Mouse (Mus musculus) limb, embryonic 13.5 days (tissue): ENCODE measurements around the gene Gpr137. TPM values are rescaled to one million over a fixed set of nuclear protein-coding genes. Genes with fewer than 3 reads are reported as not detected.
A peak's percentile ranks its signal among the peaks of the same experiment; 100 is the strongest.

Source experiments
- ATAC-seq: fragments of 200-750 bp; cut with Nextera tagmentation; 2 replicates; pipeline ENCODE4 v1.8.0; 2017; ENCODE audit warnings: low read depth, moderate number of reproducible peaks, moderate TSS enrichment; ENCODE audit not compliant: low FRiP score
- H3K27ac ChIP-seq: fragments of 300-500 bp; sonication (generic); 2 replicates; pipeline ENCODE4 v1.5.1; 2015; ENCODE audit warnings: inconsistent platforms, mild to moderate bottlenecking, moderate library complexity
- H3K27me3 ChIP-seq: fragments of 300-500 bp; sonication (generic); 2 replicates; pipeline ENCODE4 v1.6.1; 2015; ENCODE audit warnings: mild to moderate bottlenecking, inconsistent platforms
- H3K36me3 ChIP-seq: fragments of 300-500 bp; sonication (generic); 2 replicates; pipeline ENCODE4 v1.6.1; 2015; ENCODE audit warnings: inconsistent platforms, mild to moderate bottlenecking, moderate library complexity
- H3K4me1 ChIP-seq: fragments of 300-500 bp; sonication (generic); 2 replicates; pipeline ENCODE4 v1.6.1; 2015; ENCODE audit warnings: inconsistent platforms
- H3K4me2 ChIP-seq: fragments of 300-500 bp; sonication (generic); replicated peaks from 2 replicates; pipeline ENCODE4 v1.6.1; 2015; ENCODE audit warnings: inconsistent platforms, mild to moderate bottlenecking, moderate library complexity
- H3K4me3 ChIP-seq: fragments of 300-500 bp; sonication (generic); 2 replicates; pipeline ENCODE4 v1.5.1; 2015; ENCODE audit warnings: moderate library complexity, mild to moderate bottlenecking, inconsistent platforms
- H3K9ac ChIP-seq: fragments of 300-500 bp; sonication (generic); 2 replicates; pipeline ENCODE4 v1.6.1; 2015; ENCODE audit warnings: mild to moderate bottlenecking, inconsistent platforms
- H3K9me3 ChIP-seq: fragments of 300-500 bp; sonication (generic); 2 replicates; pipeline ENCODE4 v1.6.1; 2016; ENCODE audit warnings: inconsistent platforms
- WGBS: fragments of 180-500 bp; shearing (Covaris S2); methylation state at CpG from one replicate; pipeline ENCODE4 v1.1.7; 2015; 5-methylcytosine and 5-hydroxymethylcytosine counted together
- polyA plus RNA-seq: library from polyadenylated mRNA; unstranded; fragments of >200 nt; fragmentation: Nextera tagmentation; extraction: Ambion mirVana; gene quantifications from 2 replicates; pipeline ENCODE4 v1.2.1, GENCODE M21; 2015

The Gpr137 gene
- polyA plus RNA-seq, 1 experiment from 2014 or later = 33.0 TPM

DNA sequence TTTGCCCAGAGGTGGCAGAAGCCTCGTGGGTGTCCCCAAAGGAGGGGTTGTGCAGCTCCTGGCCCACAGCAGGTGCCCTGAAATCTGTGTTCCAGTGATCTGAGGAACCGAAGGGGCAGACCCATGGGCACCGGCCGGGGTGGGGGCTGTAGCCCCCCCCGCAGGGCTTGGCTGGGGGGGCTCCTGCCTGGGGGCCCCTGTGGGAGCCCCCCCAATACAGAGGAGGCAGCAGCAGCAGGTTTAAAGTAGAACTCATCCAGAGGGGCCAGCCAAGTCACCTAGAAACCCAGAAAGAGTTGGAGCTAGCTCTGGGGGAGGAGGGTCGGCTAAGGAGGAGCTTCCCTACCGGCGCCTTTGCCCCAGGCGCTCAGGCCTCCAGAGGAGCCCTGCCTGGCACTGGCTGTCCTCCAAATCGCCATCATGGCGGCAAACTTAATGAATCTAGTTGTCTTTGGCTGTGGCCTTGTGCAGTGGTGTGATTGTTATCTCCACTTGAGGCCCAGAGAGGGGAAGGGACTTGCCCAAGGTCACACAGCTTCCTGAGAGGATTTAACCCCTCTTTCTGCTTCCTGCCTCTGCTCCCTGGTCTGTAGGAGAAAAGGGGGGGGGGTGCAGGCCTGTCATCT lies 28.3 kb upstream of the Gpr137 start:
- Histone ChIP-seq H3K4me1 (peaks cover 45% of the 10 kb centered on the region), H3K36me3 (peaks cover 13% of the 10 kb centered on the region), H3K27me3 (no peaks in the 10 kb centered on the region), H3K4me2 (peak overlapping the region; percentile 77), H3K9ac (peak overlapping the region; percentile 83; the same call in 1 of the 2 replicates), H3K4me3 (peak overlapping the region; percentile 60), H3K9me3 (no peaks in the 10 kb centered on the region), H3K27ac (no peak overlapping the region; the same call in 1 of the 2 replicates)
- WGBS = 27% methylated on average over 11 of the region's 11 CpGs
- no peak for ATAC-seq

- Histone ChIP-seq H3K27me3 (no peaks in the 10 kb centered on the region), H3K4me1 (peaks cover 45% of the 10 kb centered on the region), H3K4me3 (peak overlapping the region; percentile 60), H3K9me3 (no peaks in the 10 kb centered on the region), H3K27ac (no peak overlapping the region), H3K36me3 (peaks cover 21% of the 10 kb centered on the region), H3K9ac (peak overlapping the region; percentile 83), H3K4me2 (peak overlapping the region; percentile 77)
- under 1% methylated on average over 55 of the region's 55 CpGs for WGBS
- ATAC-seq = peak; percentile 41
Observed at GRCm38 (mm10) chr19:6969665-6970381, 27.5 kb upstream of the Gpr137 start.

GRCm38 (mm10) chr19:6969291-6969664 lies 27.0 kb upstream of the Gpr137 start:
- WGBS = under 1% methylated on average over 20 of the region's 20 CpGs
- peak overlapping the region; percentile 83 for H3K9ac ChIP-seq
- no peak overlapping the region for H3K27ac ChIP-seq
- ATAC-seq = peak; percentile 38
- peaks cover 45% of the 10 kb centered on the region for H3K4me1 ChIP-seq
- peaks cover 26% of the 10 kb centered on the region for H3K36me3 ChIP-seq
- peak overlapping the region; percentile 77 for H3K4me2 ChIP-seq
- H3K27me3 ChIP-seq = no peaks in the 10 kb centered on the region
- peak overlapping the region; percentile 60 for H3K4me3 ChIP-seq
- no peaks in the 10 kb centered on the region for H3K9me3 ChIP-seq

- Histone ChIP-seq H3K9me3 (no peaks in the 10 kb centered on the region), H3K36me3 (peaks cover 32% of the 10 kb centered on the region), H3K4me3 (peak overlapping the region; percentile 60), H3K9ac (peak overlapping the region; percentile 83), H3K27me3 (no peaks in the 10 kb centered on the region), H3K4me1 (peaks cover 41% of the 10 kb centered on the region), H3K27ac (no peak overlapping the region), H3K4me2 (peak overlapping the region; percentile 77)
- no peak for ATAC-seq
- WGBS = 10% methylated on average over 15 of the region's 15 CpGs
Observed at GRCm38 (mm10) chr19:6968491-6969271, 26.4 kb upstream of the Gpr137 start.

GRCm38 (mm10) chr19:6956461-6956860 lies 14.2 kb upstream of the Gpr137 start:
- Histone ChIP-seq H3K4me2 (no peak overlapping the region), H3K4me3 (no peak overlapping the region), H3K27ac (no peak overlapping the region), H3K9me3 (no peaks in the 10 kb centered on the region), H3K27me3 (no peaks in the 10 kb centered on the region), H3K36me3 (peaks cover 74% of the 10 kb centered on the region), H3K4me1 (peaks cover 13% of the 10 kb centered on the region), H3K9ac (no peak overlapping the region)
- 84% methylated on average over 10 of the region's 10 CpGs for WGBS
- ATAC-seq = no peak

DNA sequence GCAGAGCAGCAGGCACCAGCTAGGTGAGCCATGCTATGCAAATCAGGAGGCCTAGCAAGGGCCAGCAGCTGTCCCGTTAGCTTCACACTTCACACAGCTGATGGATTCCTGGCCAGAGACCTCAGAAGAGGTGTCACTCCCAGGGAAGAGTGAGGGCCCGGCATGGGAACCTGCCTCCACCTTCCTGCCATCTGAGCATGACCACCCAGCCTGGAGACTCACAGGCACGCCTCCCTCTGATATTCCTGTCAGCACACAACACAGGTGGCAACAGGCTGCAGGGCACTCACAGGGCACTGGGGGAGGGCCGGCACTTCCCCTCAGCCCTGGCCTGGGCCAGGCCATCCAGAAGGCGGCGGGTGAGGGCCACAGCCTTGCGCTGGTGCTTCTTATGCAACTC lies 13.1 kb upstream of the Gpr137 start:
- no peak overlapping the region for H3K4me3 ChIP-seq
- ATAC-seq = no peak
- no peak overlapping the region for H3K27ac ChIP-seq
- H3K9ac ChIP-seq = no peak overlapping the region
- H3K4me2 ChIP-seq = no peak overlapping the region
- H3K4me1 ChIP-seq = peaks cover 13% of the 10 kb centered on the region
- no peaks in the 10 kb centered on the region for H3K9me3 ChIP-seq
- peaks cover 70% of the 10 kb centered on the region for H3K36me3 ChIP-seq
- 63% methylated on average over 7 of the region's 7 CpGs for whole genome bisulfite sequencing
- no peaks in the 10 kb centered on the region for H3K27me3 ChIP-seq

GRCm38 (mm10) chr19:6954046-6954445 lies 11.8 kb upstream of the Gpr137 start:
- H3K4me2 ChIP-seq = no peak overlapping the region
- WGBS = 58% methylated on average over 9 of the region's 9 CpGs
- no peaks in the 10 kb centered on the region for H3K27me3 ChIP-seq
- peaks cover 19% of the 10 kb centered on the region for H3K4me1 ChIP-seq
- no peak for ATAC-seq
- no peak overlapping the region for H3K4me3 ChIP-seq
- H3K27ac ChIP-seq = no peak overlapping the region
- no peaks in the 10 kb centered on the region for H3K9me3 ChIP-seq
- H3K36me3 ChIP-seq = peaks cover 59% of the 10 kb centered on the region
- H3K9ac ChIP-seq = no peak overlapping the region

- Histone ChIP-seq H3K27me3 (no peaks in the 10 kb centered on the region), H3K9me3 (no peaks in the 10 kb centered on the region), H3K27ac (peak overlapping the region; percentile 55; the same call in 1 of the 2 replicates), H3K36me3 (peaks cover 48% of the 10 kb centered on the region), H3K4me1 (peaks cover 19% of the 10 kb centered on the region), H3K4me3 (peak overlapping the region; percentile 69), H3K4me2 (peak overlapping the region; percentile 97), H3K9ac (peak overlapping the region; percentile 84)
- no peak for ATAC-seq
- 15% methylated on average over 3 of the region's 3 CpGs for WGBS
Observed at GRCm38 (mm10) chr19:6952712-6953037, 10.4 kb upstream of the Gpr137 start.

GRCm38 (mm10) chr19:6951994-6952711 lies 9.9 kb upstream of the Gpr137 start:
- Histone ChIP-seq H3K4me1 (peaks cover 19% of the 10 kb centered on the region), H3K9ac (peak overlapping the region; percentile 84), H3K36me3 (peaks cover 43% of the 10 kb centered on the region), H3K27ac (peak overlapping the region; percentile 95), H3K4me3 (peak overlapping the region; percentile 69), H3K4me2 (peak overlapping the region; percentile 97), H3K9me3 (no peaks in the 10 kb centered on the region), H3K27me3 (no peaks in the 10 kb centered on the region)
- 3% methylated on average over 31 of the region's 31 CpGs for WGBS
- ATAC-seq = peak; percentile 13; the same call in 1 of the 2 replicates

GRCm38 (mm10) chr19:6951381-6951968 lies 9.2 kb upstream of the Gpr137 start:
- Histone ChIP-seq H3K4me2 (peak overlapping the region; percentile 97), H3K9me3 (no peaks in the 10 kb centered on the region), H3K9ac (peak overlapping the region; percentile 84), H3K4me1 (peaks cover 19% of the 10 kb centered on the region), H3K4me3 (peak overlapping the region; percentile 69), H3K36me3 (peaks cover 36% of the 10 kb centered on the region), H3K27ac (peak overlapping the region; percentile 95), H3K27me3 (no peaks in the 10 kb centered on the region)
- WGBS = under 1% methylated on average over 35 of the region's 35 CpGs
- ATAC-seq = peak; percentile 83

DNA sequence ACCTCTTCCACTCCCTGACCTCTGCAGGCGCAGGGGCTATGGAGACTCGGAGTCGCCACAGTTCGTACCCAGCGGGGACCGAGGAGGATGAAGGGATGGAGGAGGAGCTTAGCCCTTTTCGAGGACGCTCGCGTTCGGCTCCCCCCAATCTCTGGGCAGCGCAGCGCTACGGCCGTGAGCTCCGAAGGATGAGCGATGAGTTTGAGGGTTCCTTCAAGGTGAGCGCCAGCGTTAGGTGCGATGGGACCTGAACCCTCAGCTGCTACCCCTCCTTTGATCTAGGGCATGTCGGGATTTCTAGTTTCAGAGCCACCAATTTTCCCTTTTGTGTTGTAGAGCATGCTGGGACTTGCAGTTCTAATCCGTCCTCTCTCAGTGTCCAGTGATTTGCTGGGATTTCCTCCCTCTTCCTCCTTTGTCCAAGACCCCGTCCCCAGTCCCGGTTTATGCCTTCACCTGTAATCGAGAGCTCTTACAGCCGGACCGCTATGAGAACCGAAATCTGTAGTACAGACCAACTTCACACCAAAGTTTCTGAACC lies 8.4 kb upstream of the Gpr137 start:
- H3K27me3 ChIP-seq = no peaks in the 10 kb centered on the region
- H3K9ac ChIP-seq = peak overlapping the region; percentile 84
- under 1% methylated on average over 28 of the region's 28 CpGs for WGBS
- peak; percentile 31 for ATAC-seq
- H3K4me2 ChIP-seq = peak overlapping the region; percentile 97
- H3K27ac ChIP-seq = peak overlapping the region; percentile 95
- H3K9me3 ChIP-seq = no peaks in the 10 kb centered on the region
- peaks cover 19% of the 10 kb centered on the region for H3K4me1 ChIP-seq
- H3K36me3 ChIP-seq = peaks cover 34% of the 10 kb centered on the region
- peak overlapping the region; percentile 69 for H3K4me3 ChIP-seq
